Mouse (Mus musculus): ENCODE results near the gene Bbs7.

DNA sequence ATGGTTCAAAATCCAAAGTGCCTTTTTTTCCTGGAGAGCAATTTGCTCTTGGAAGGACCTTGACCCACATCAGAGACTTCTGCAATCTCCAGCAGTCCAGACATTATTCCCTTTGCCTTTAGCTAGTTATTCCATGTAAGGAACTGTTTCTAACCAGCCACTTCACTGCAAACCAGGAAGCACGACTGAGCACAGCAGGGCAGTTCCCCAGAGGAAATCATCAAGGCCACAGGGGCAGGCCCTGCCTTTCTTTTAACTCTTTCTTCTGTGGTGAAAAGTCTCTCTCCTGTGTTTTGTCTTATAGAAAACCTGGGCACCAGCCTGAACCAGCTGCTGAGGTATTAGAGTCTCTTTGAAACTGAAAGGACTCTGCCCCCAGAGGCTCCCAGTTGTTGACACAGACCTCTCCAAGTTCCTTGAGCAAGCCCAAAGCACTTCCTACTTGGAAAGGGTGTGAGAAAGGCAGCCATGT lies 80.0 kb downstream of the Bbs7 start:
- TF ChIP-seq POLR2A (IDR thresholded peaks at IDR 0.05; ENCODE audit: borderline replicate concordance, extremely low read depth, low read depth, low read length) (no peak), CTCF (IDR thresholded peaks at IDR 0.05; ENCODE audit: insufficient read depth, low read length) (no peak)

Measured in lung, adult 2 months (tissue).